Mouse (Mus musculus) spleen, adult 10 weeks (tissue): ENCODE data around the gene Morc3. TPM values are rescaled to one million over a fixed set of nuclear protein-coding genes. Genes with fewer than 3 reads are reported as not detected.

Experiments used
- polyA plus RNA-seq: library from polyadenylated mRNA; stranded (reverse); fragments of 350-450 nt; fragmentation: Illumina TruSeq; extraction: RNeasy Lipid Tissue Mini Kit (QIAGEN cat#74804); gene quantifications from one replicate; pipeline ENCODE4 v1.2.3, GENCODE M21; 2015; ENCODE audit warnings: low replicate concordance; ENCODE audit not compliant: insufficient read depth

Gene Morc3
- polyA plus RNA-seq, result 121 TPM

GRCm38 (mm10) chr16:93831627-93832395 is at the start of gene Morc3:
Gene Morc3 (plus strand): TSS chr16:93832121.

GRCm38 (mm10) chr16:93883423-93884085 is 51.6 kb downstream of the Morc3 start, which contains the start of gene Chaf1b:
Gene Chaf1b (plus strand): TSS chr16:93883901.

Other genes with a start within 250 kb of the Morc3 start
- gene Setd4, start 228.1 kb upstream of the Morc3 start, polyA plus RNA-seq, result 13.2 TPM
- gene Cbr1, start 226.3 kb upstream of the Morc3 start, polyA plus RNA-seq, result 20.3 TPM
- not detected for gene Gm5678, start 204.0 kb upstream of the Morc3 start, polyA plus RNA-seq
- 4.3 TPM for gene Cbr3, start 148.9 kb upstream of the Morc3 start, polyA plus RNA-seq
- 31.6 TPM for gene Dop1b, start 120.2 kb upstream of the Morc3 start, polyA plus RNA-seq
- gene Chaf1b, start 51.8 kb downstream of the Morc3 start, polyA plus RNA-seq, result 7.7 TPM
- not detected for gene Cldn14, start 176.7 kb downstream of the Morc3 start, polyA plus RNA-seq